Mouse (Mus musculus): ENCODE data around the gene Acacb. TPM values are rescaled to one million over a fixed set of nuclear protein-coding genes. Genes with fewer than 3 reads are reported as not detected.

Acacb gene
- polyA plus RNA-seq, 1 experiment from 2014 or later: 1.8 TPM

DNA sequence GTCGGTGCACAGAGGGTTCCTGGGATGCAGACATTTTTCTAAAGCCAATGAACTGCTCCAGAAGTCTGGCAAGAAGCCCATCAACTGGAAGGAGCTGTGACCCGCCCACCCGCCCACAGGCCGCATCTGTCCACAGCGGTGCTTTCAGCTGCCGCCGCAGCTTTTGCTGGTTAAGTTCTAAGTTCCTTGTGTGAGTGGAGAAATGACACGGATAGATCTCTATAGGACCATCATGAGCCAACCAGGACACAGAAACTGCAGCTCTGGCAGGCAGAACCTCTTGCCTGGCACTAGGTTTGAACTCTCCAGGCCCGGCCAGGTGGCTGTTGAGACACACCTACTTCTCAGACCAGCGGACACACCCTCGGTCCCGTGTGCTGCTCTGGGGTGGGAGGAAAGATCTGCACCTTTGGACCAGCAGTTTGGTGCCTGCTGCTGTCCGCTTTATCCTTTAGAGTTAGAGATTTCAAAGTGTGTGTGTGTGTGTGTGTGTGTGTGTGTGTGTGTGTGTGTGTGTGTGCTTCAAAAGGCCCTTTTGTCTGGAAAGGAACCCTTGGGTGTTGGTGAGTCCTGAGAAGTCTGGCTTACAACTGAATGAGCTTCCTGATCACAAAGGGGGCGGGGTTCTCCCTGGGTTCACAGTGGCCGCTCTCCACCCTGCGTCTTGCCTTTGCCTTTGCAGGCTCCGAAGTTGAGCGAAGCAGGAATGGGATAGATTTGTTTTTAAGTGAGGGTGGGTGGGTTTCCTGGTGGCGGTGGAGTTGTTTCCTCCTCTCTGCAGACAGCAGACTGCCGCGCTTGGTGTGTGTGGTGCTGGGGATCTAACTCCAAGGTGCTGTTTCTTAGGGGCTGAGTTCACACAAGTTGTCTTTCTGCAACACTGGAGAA lies 7.8 kb upstream of the Acacb start:
- 64% methylated on average over 21 of the region's 21 CpGs for WGBS
- peak overlapping the region; percentile 50 for H3K27ac ChIP-seq
- H3K9ac ChIP-seq: no peak overlapping the region
- ATAC-seq (ENCODE audit: low FRiP score, low read depth): 0 out of 2 replicates have a peak, but pooled peaks have one; percentile 54
- peaks cover 25% of the 10 kb centered on the region for H3K4me1 ChIP-seq
- no peaks in the 10 kb centered on the region for H3K27me3 ChIP-seq (replicated peaks)
- H3K36me3 ChIP-seq: 0 out of 2 replicates have a peak, but pooled peaks cover 4% of the 10 kb centered on the region
- peak overlapping the region; percentile 42 for H3K4me2 ChIP-seq (replicated peaks)
- no peak overlapping the region for H3K4me3 ChIP-seq
- no peaks in the 10 kb centered on the region for H3K9me3 ChIP-seq

DNA sequence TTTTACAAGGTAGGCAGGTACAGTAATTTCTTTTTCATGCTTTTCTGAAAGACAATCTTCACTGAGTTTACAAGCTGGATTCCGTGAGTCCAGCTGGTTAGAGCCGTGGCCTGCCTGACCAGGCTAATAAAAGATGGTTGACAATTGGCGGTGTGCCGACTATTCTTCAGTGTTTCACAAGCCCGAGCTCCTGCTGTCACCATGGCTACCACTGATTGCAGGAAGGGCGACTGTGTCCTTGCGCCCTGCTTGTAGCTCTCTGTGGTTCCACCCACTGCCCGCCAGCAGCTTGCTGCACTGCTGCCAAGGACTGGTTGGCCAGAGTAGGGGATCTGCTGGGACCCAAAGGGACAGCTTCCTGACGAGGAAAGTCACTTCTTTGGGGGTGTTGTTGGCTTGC lies 7.2 kb upstream of the Acacb start:
- Histone ChIP-seq H3K4me1 (peaks cover 25% of the 10 kb centered on the region), H3K9ac (no peak overlapping the region), H3K4me2 (replicated peaks) (peak overlapping the region; percentile 42), H3K27me3 (replicated peaks) (no peaks in the 10 kb centered on the region), H3K4me3 (no peak overlapping the region), H3K36me3 (0 out of 2 replicates have a peak, but pooled peaks cover 4% of the 10 kb centered on the region), H3K9me3 (no peaks in the 10 kb centered on the region), H3K27ac (peak overlapping the region; percentile 50)
- peak; percentile 86 for ATAC-seq (ENCODE audit: low FRiP score, low read depth)
- WGBS: 10% methylated on average over 9 of the region's 9 CpGs

DNA sequence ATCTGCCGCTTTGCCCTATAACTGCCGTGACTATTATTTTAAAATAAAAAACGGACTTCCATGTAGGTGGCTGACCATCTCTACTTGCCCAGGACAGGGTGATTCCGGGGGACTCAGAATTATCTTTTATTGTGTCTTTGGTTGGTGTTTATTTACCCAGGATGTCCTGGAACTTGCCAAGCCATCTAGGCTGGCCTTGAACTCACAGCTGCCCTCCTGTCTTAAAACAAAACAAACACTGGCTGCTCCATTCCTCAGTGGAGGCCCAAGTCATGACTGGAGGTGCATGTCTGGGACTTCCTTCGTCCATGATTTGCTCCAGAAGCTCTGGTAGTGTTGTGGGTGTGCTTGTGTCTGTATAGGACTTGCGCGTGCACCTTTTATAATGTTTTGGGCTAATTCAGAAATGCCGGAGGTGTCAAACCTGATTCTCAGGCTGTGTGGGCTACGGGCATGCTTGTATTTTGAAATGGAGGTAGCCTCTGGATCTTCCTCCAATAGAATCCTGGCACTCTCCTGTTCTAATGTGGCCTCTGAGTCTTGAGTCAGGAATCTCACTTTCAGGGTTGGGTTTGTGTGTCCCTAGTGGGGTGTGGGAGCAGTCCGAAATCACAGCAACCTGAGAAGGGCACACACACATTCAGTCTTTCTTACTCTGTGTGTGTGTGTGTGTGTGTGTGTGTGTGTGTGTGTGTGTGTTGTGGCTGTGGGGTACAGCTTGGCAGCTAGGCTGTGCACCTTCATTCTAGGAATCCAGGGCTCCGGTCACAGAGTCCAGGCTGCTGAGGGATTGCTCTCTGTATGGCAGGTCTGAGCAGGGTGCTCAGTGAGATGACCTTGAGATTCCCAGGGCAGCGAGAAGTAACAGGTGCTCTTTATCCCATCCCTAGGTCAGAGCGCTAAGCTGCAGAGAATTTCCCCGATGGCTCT lies 973 bp downstream of the Acacb start:
- Histone ChIP-seq H3K4me2 (replicated peaks) (no peak overlapping the region), H3K27ac (no peak overlapping the region), H3K27me3 (replicated peaks) (no peaks in the 10 kb centered on the region), H3K9me3 (no peaks in the 10 kb centered on the region), H3K9ac (no peak overlapping the region), H3K4me1 (peaks cover 10% of the 10 kb centered on the region), H3K36me3 (no peaks in the 10 kb centered on the region), H3K4me3 (no peak overlapping the region)
- 88% methylated on average over 14 of the region's 14 CpGs for WGBS
- ATAC-seq (ENCODE audit: low FRiP score, low read depth): no peak

DNA sequence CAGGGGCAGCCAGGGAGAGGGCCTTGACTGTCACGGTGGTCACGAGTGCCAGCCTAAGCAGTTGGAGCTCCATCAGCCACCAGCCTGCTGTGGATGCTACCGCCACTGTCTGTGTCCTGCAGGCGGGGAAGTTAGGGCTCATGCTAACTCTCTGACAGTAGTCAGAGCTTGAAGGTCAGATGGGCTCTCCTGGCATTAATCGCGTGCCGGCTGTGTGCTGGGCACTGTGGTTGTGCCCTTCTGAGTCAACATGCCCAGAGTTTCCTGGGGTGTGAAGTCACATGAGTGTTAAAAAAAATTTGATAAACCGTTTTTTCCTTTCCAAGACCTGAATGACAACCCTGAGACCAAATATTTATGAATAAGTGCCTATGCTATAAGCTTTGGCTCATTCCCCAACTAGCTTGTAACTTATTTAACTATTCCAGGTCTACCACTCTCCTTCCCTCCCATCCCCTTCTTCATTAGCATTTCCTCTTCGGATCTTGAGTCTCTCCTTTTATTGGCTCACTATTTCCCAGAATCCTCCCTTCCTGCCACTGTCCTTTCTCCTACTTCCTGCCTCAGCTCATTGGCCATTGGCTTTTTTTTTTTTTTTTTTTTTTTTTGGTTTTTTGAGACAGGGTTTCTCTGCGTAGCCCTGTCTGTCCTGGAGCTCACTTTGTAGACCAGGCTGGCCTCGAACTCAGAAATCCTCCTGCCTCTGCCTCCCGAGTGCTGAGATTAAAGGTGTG lies 6.2 kb downstream of the Acacb start:
- no peak for ATAC-seq (ENCODE audit: low FRiP score, low read depth)
- Histone ChIP-seq H3K27ac (no peak overlapping the region), H3K27me3 (replicated peaks) (no peaks in the 10 kb centered on the region), H3K4me2 (replicated peaks) (no peak overlapping the region), H3K9ac (no peak overlapping the region), H3K4me3 (no peak overlapping the region), H3K36me3 (no peaks in the 10 kb centered on the region), H3K9me3 (no peaks in the 10 kb centered on the region), H3K4me1 (peaks cover 4% of the 10 kb centered on the region; the same call in 1 of the 2 replicates)
- WGBS: 89% methylated on average over 12 of the region's 12 CpGs

DNA sequence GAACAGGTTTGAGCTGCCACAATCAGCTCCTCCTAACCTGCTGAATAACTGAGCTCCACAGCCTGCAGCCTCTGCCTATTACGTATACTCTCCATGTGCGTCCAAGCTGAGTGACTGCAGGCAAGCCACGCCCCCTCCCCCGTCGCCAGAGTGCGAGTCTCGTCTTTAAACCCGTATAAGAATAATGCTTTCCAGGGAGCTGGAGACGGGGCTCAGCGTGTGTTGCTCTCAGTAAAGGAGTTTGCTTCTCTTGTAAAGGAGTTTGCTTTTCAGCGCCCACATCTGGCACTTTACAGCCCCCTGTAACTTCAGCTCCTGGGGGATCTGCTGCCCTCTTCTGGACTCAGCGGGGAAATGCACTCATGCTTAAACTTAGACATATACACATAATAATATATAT lies 7.2 kb downstream of the Acacb start:
- no peaks in the 10 kb centered on the region for H3K27me3 ChIP-seq (replicated peaks)
- H3K4me3 ChIP-seq: peak overlapping the region; percentile 9; the same call in 1 of the 2 replicates
- H3K9ac ChIP-seq: no peak overlapping the region
- peaks cover 4% of the 10 kb centered on the region; the same call in 1 of the 2 replicates for H3K4me1 ChIP-seq
- no peaks in the 10 kb centered on the region for H3K36me3 ChIP-seq
- no peaks in the 10 kb centered on the region for H3K9me3 ChIP-seq
- no peak overlapping the region for H3K27ac ChIP-seq
- WGBS: 5% methylated on average over 12 of the region's 12 CpGs
- H3K4me2 ChIP-seq (replicated peaks): peak overlapping the region; percentile 43
- ATAC-seq (ENCODE audit: low FRiP score, low read depth): no peak

DNA sequence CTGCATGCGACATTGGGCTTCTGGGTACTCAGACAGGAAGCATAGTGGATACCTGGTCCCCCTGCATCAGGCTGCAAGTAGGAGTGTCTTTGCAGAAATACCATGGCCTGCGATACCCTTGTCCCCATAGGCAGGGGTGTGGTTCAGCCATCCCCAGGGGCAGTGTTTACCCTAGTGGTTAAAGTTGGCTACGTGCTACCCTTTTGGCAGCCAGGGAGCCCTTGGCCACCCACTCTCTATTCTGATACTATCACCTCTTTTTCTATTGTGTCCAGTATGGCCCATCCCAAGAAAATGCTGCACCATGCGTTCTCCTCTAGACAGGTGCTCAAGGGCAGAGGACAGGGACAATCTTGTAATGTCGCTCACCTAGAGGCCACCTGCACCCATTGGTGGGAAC lies 8.4 kb downstream of the Acacb start:
- Histone ChIP-seq H3K4me1 (peaks cover 4% of the 10 kb centered on the region; the same call in 1 of the 2 replicates), H3K27ac (no peak overlapping the region), H3K4me2 (replicated peaks) (no peak overlapping the region), H3K9ac (no peak overlapping the region), H3K9me3 (no peaks in the 10 kb centered on the region), H3K36me3 (no peaks in the 10 kb centered on the region), H3K27me3 (replicated peaks) (no peaks in the 10 kb centered on the region), H3K4me3 (no peak overlapping the region)
- 79% methylated on average over 5 of the region's 5 CpGs for WGBS
- no peak for ATAC-seq (ENCODE audit: low FRiP score, low read depth)

DNA sequence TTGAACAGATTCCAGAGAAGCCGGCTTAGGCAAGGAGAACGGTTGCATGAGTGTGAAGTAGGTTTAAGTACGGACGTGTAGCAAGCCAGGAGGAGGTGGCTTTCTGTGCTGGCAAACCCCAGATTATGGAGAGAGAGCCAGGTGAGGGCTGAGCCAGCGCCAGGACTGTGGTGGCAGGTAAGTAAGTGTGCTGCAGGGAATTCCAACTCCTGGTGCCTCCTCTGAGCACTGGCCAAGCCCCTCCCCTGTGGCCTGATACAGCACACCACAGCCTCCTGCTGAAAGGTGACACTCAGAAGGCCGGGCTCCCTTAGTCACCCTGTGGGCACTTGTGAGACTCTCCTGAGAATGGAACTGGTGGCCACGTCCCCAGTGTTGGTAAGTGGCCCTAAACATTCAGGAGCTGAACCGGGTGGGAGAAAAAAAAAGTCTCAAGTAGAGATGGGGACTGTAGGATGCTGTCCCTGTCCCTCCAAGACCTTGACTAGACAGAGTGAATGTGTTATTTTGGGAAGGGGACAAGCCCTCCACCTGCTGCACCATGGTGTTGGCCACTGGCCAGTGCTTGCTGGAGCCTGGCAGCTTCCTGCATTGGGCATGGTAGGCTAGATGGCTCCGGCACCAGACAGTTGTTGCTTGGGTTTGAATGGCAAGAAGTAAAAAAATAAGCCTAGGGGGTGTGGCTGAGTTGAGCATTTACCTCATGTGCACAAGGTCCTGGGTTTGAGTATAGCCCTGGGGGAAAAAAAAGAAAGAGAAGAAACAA lies 9.0 kb downstream of the Acacb start:
- no peaks in the 10 kb centered on the region for H3K36me3 ChIP-seq
- H3K4me2 ChIP-seq (replicated peaks): no peak overlapping the region
- no peaks in the 10 kb centered on the region for H3K9me3 ChIP-seq
- H3K9ac ChIP-seq: no peak overlapping the region
- WGBS: 72% methylated on average over 9 of the region's 9 CpGs
- H3K27me3 ChIP-seq (replicated peaks): no peaks in the 10 kb centered on the region
- H3K4me3 ChIP-seq: no peak overlapping the region
- peaks cover 4% of the 10 kb centered on the region; the same call in 1 of the 2 replicates for H3K4me1 ChIP-seq
- no peak for ATAC-seq (ENCODE audit: low FRiP score, low read depth)
- H3K27ac ChIP-seq: no peak overlapping the region

DNA sequence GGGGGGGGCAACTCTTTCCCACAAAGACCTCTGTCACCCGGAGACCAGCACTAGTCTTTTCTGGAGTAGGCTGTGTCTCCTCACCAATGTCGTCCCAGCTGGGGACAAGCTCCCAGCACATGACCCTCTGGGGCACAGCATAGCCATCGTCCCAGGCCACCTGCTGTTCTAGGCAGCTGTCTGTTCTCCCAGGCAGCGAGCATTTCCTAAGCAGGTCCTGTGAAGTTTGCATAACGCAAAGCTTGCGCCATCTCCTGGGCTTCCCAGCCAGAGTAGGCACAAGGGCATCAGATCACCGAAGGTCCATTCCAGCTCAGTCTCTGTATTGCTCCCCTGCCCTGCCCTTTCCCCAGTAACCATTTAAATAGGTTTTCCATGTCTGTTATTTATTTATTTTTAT lies 10.9 kb downstream of the Acacb start:
- no peak overlapping the region for H3K27ac ChIP-seq
- H3K27me3 ChIP-seq (replicated peaks): no peaks in the 10 kb centered on the region
- H3K36me3 ChIP-seq: no peaks in the 10 kb centered on the region
- H3K4me3 ChIP-seq: no peak overlapping the region
- peaks cover 4% of the 10 kb centered on the region; the same call in 1 of the 2 replicates for H3K4me1 ChIP-seq
- no peak for ATAC-seq (ENCODE audit: low FRiP score, low read depth)
- no peaks in the 10 kb centered on the region for H3K9me3 ChIP-seq
- 49% methylated on average over 7 of the region's 7 CpGs for WGBS
- no peak overlapping the region for H3K9ac ChIP-seq
- H3K4me2 ChIP-seq (replicated peaks): no peak overlapping the region

DNA sequence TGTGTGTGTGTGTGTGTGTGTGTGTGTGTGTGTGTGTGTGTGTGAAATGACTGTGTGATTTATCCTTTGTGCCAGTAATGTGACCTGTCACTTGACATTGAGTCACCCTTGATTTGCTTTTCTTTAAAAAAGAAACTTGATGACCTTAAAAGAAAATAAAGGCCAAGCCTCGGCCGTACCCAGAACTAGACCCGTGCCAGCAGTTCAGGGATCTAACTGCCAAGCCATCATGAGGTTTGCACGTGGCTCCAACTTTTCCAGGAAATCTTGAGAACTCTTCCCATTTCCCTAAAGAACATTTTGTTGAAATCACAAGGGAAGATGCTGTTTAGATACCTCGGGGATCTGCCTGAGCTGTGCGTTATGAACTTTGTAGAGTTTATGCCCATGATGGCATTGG lies 15.1 kb downstream of the Acacb start:
- H3K27ac ChIP-seq: no peak overlapping the region
- H3K27me3 ChIP-seq (replicated peaks): no peaks in the 10 kb centered on the region
- H3K9me3 ChIP-seq: no peaks in the 10 kb centered on the region
- H3K4me3 ChIP-seq: no peak overlapping the region
- H3K4me1 ChIP-seq: no peaks in the 10 kb centered on the region
- no peaks in the 10 kb centered on the region for H3K36me3 ChIP-seq
- no peak for ATAC-seq (ENCODE audit: low FRiP score, low read depth)
- WGBS: 83% methylated on average over 6 of the region's 6 CpGs
- no peak overlapping the region for H3K4me2 ChIP-seq (replicated peaks)
- no peak overlapping the region for H3K9ac ChIP-seq

DNA sequence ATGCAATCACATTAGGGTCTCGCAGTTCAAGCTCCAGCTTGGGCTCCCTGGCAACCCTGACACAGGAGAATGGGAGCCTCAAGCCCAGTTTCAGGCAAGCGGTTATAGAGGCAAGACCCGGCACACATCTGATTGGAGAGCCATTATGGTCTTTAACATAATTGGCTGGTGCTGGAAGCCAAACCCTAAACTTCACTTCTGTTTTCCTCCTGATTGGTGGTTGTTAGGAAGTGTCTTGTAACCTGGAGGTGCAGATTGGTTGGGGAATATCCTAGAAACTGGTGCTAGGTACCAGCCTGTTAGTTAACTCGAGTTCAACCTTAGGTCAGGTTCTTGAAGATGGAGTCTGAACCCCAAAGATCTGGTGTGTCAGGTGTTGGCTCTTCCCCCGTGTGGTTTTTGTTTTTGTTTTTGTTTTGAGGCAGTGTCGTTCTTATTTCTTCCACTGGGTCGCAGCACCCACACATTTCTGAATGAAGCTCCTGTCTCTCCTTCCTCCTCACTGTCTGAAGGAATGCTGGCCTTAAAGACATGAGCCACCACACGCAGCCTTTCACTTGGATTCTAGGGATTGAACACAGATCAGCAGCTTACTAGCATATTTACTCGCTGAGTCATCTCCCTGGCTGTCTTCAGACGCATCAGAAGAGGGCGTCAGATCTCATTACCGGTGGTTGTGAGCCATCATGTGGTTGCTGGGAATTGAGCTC lies 15.9 kb downstream of the Acacb start:
- no peak overlapping the region for H3K4me2 ChIP-seq (replicated peaks)
- WGBS: 52% methylated on average over 12 of the region's 12 CpGs

More for the DNA sequence above, 15.9 kb downstream of the Acacb start:
- Histone ChIP-seq H3K9me3 (no peaks in the 10 kb centered on the region), H3K27me3 (replicated peaks) (no peaks in the 10 kb centered on the region), H3K4me1 (no peaks in the 10 kb centered on the region), H3K9ac (no peak overlapping the region), H3K27ac (no peak overlapping the region), H3K36me3 (no peaks in the 10 kb centered on the region), H3K4me3 (no peak overlapping the region)
- ATAC-seq (ENCODE audit: low FRiP score, low read depth): no peak
